Mouse (Mus musculus) telencephalon, adult 2 months (tissue): ENCODE measurements around the gene Olfr1412.

Experiments used
- DNase-seq: peaks from one replicate; pipeline ENCODE4 v3.0.0-alpha.2; 2011; ENCODE audit warnings: low read depth, low spot score

Gene Olfr1412

DNA sequence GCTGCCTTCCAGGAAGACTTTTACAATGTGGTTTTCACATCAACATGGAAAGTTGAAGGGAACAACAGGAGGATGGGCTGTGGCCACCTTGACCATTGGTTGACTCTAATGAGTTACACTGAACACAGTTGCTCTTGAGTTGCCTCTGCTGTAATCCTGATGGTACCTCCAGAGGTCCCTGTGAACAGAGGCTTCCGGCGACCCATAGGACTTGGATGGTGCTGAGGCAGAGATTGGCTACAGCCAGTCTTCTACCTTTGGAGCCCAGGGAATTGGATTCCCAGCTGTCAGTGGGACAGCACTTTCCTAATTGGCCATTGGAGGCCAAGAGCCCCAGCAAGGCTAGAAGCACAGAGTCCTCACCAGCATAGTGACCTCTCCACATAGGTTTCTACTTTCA is at the start of gene Olfr1412:
Gene Olfr1412, plus strand, starts transcription at position 301 of the 400 bp plus-strand sequence.
- no peak for DNase-seq

GRCm38 (mm10) chr1:92536972-92537371 is 48.6 kb upstream of the Olfr1412 start:
- DNase-seq, result no peak

- peak; percentile 31 for DNase-seq
These were observed 46.5 kb upstream of the Olfr1412 start for GRCm38 (mm10) chr1:92539071-92539470.

DNA sequence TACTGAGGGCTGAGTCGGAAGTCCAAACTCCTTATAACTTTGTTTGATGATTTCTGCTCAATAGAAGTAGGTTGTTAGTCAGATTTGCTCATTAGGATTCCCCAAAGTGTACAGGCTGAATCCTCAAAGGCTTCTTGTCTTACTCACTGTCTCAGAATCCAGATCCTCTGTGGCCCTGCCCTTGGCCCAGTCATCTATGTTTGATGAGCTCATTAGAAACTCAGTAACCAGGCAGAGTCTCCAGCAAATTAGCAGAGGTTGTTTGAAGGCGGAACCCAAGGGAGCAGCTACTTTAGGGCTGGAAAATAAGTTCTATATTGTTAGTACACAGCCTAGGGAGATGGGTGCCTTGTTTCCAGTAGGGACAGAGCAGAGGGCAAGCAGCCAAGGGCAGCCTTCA is 39.6 kb upstream of the Olfr1412 start:
- no peak for DNase-seq

DNA sequence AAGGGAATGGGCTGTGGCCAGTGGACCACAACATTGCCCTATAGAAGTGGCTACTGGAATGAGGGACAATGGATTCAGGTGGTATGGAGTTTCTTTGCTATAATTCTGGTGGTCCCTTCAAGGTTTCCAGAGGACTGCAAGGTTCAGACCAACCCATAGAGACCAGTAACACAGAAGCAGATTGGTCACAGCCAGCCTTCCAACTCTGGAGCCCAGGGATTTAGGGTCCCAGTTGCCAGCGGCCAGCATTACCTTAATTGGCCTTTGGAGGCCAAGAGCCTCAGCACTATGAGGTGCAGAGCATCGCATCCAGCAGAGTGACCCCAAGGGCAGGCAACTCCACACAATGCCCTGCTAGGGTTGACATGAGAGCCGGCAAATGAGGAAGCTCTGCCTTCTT is 14.6 kb upstream of the Olfr1412 start, which contains the start of gene Olfr1413:
Gene Olfr1413, plus strand, starts transcription at position 301 of the 400 bp plus-strand sequence.
- no peak for DNase-seq

DNA sequence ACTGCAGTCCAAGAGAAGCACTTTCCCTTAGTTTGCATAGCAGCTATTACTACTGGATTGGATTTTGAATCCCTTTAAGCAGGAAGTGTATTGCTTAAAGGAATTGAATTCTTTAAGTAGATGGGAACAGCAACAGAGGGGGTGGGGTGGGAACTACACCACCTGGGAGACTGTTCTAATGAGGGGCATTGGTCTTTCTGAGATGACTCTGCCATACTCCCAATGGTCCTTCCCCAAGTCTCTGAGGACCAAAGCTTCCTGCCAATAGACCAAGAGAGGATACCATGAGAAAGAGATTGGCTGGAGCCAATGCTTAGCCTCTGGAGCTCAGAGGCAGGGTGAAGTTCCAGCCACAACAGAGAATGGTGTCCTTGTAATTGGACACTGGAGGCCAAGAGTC is 8.5 kb downstream of the Olfr1412 start, which contains the start of gene Olfr1411:
Gene Olfr1411, plus strand, starts transcription at position 301 of the 400 bp plus-strand sequence.
- no peak for DNase-seq

DNA sequence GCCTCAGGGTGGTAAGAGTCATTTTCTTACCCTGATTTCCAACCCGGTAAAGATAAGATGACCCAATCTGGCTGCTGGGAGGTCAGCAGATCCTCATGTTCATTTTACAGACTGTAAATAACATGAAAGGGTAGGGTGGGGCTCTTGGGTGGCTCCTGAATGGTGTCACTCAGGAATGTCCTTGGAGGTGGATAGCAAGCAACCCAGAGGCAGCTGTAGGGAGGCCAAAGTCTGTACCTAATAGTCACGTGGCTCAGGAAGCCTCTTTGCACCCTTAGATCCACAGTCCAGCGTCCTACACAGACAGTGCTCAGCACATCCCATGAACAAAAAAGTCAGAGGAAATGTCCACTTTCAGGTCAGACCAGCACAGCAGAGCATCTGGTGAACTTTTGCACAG is 10.4 kb downstream of the Olfr1412 start:
- DNase-seq, result no peak

- DNase-seq, result no peak
These were observed 19.9 kb downstream of the Olfr1412 start, which contains the start of gene Olfr1410 for GRCm38 (mm10) chr1:92605482-92605881. Gene Olfr1410 (plus strand): TSS chr1:92605782.

DNA sequence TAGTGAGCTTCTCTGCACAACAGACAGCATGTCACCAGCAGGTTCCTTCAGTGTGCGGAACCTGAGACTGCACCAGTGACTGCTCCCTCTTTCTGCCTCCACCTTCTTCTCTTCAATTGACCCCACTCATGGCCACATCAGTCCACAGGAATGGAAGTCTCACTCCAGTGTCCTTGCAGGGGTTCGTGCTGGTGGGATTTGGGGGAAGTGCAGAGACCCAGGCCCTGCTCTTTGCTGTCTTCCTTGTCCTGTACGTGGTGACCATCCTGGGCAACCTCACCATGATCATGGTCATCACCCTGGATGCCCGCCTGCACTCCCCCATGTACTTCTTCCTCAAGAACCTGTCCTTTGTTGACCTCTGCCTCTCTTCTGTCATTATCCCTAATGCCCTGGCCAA is 22.1 kb downstream of the Olfr1412 start:
- no peak for DNase-seq

DNA sequence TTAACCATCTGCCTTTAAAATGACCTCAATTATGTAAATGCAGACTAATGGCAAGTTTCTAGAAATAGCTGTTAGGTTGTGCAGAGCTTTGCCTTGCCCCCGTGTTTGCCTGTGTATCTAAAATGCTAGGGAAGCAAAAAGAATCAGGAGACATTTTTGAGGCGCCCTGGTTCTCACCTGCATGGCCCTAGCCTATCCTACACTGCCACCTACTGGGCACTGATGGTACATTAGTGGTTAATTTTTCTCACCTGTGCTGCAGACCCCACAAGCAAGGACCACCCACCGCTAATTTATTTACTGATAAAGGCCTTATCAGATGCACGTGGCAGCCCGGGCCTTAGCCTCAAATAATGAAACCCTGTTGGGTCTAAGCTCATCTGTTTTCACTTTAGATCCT is 25.4 kb downstream of the Olfr1412 start:
- peak; percentile 24 for DNase-seq

DNA sequence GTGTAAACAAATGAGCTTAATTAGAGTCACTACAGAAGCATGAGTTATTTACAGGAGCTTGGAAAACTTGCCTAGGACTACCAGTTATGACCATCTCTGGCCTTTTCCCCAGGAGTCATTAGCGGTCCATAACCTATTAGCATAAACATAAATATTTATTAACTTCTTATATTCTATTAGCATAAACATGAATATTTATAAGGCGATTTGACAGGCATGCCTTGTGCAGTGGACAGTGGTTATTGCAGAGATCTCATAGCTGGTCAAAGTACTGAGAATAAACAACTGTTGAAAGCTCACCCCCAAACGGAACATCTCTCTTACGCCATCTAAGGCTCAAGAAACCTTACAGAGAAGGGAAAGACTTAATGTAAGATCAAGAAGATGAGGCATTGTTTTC is 27.6 kb downstream of the Olfr1412 start:
- no peak for DNase-seq

DNA sequence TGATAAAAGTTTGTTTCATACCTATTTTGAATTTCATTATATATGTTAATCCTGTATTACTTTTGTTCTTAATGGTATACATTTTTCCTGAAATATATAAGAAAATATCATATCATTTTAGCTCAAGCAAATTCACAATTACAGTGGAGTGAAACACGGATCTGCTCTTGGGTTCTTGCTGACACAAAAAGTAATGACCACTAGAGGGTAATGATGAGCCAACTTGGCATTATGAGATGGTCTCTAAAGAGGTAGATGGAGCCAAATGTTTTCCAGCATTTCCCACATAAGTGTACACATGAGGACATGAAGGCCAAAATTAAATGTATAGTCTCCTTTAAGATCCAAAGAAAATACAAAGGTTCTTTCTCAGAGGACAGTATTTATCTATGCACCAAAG is 28.9 kb downstream of the Olfr1412 start:
- no peak for DNase-seq

GRCm38 (mm10) chr1:92616046-92616445 is 30.5 kb downstream of the Olfr1412 start:
- DNase-seq, result no peak

DNA sequence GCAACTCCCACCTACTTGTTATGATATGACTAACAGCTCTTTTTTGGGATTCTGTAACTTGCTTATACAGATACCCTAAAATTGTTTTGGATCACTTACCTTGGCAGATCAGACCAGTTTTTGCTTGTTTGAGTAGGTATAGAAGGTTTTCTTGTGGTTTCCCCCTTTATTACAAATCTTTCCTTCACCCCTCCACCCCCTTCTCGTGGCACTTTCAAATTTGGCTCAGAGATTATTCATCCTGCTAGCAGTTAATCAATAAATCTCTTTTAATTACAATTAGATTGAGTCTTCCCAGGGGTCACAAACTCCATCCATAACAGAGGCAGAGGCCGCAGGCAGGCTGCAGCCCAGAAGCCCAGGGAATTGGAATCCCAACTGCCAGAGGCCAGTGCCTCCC is 31.9 kb downstream of the Olfr1412 start, which contains the start of gene Olfr12:
Gene Olfr12, plus strand, starts transcription at position 301 of the 400 bp plus-strand sequence.
- no peak for DNase-seq

DNA sequence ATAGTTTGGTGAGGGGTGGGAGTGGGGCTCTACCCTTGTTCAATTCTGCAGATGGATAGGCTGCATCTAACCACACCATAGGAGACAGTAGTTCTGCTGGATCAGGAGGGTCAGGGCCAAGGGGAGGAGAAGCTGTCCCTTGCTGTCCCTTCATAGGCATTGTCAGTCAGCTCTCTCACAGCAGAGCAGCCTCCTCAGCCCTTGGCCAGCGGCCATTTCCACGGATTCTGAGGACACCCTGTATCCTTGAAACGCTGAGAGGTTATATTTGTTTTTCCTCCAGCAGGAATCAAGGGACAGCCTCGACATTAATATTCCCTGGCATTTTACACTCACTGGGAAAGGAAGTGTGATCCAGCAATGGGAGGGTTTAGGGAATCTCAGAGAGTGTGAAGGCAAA is 32.8 kb downstream of the Olfr1412 start:
- DNase-seq, result no peak

DNA sequence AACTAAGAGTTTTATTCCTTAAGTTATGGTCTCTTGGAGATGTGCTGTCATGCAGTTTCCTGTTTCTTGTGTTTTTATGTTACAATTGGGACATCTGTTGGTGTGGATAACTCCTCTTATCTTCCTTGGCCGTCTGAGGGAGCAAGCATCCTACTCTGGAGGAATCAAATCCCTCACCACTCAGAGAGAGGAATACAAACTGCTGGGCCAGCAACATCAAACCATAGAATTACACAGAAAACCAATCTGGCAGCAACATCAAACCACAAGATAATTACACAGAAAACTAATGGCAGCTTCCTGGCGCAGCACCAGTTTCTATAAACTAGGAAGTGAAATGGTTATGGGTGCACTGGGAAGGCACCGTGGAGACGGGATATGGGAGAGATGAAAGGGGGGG is 42.6 kb downstream of the Olfr1412 start:
- DNase-seq, result no peak

DNA sequence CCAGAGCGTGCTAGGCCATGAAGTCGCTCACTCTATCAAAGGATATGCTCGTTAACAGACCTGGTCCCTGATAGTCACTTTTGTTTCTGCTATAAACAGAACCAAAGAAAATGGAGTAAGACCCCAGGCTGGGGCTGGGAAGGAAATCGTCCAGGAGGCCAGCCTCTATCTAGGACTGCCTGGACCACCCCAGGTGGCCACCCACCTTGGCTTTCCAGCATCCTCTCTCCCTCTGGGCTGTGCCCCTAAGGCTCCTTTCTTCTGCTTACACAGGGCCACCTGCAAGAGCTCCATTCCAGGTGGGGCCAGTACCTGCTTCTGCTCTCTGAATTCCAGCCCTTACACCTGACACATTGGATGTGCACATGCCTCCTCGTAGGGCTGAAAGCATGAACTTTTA is 46.6 kb downstream of the Olfr1412 start:
- DNase-seq, result no peak

DNA sequence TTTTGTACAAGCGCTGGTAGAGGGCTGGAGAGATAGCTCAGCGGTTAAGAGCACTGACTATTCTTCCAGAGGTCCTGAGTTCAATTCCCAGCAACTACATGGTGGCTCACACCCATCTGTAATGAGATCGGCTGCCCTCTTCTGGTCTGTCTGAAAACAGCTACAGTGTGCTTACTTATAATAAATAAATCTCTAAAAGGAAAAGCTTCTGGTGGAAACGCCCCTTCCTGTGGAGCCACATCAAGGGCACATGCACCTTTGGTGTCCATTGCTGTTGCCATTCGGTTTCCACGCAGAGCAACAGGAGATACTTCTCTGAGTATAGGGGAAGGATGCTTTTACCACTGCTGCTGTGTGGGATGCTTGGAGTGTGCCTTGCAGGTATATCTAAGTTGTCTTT is 47.4 kb downstream of the Olfr1412 start:
- no peak for DNase-seq

GRCm38 (mm10) chr1:92633726-92634125 is 48.1 kb downstream of the Olfr1412 start:
- DNase-seq, result no peak

- no peak for DNase-seq
These were observed 49.0 kb downstream of the Olfr1412 start for GRCm38 (mm10) chr1:92634569-92634968.

GRCm38 (mm10) chr1:92634976-92635599 is 49.5 kb downstream of the Olfr1412 start:
- DNase-seq, result no peak

GRCm38 (mm10) chr1:92636015-92636414 is 50.4 kb downstream of the Olfr1412 start:
- no peak for DNase-seq

DNA sequence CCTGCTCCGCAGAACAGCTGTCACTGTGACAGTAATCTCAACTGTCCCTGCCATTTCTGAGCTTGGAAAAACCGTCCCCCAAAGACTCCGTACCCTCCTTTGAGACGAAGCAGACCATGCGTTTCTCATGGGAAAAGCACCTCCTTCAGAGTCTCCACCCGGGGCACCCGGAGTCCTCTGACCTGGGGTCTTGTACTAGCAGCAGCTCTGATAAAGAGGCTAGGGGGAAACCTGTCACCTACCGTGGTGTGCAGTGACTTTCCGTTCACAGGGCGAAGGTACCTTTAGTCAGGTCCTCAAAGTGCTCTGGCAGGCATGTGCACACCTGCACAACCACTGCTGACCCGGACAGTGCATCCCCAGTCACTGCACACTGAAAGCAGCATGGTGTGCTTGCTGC is 51.1 kb downstream of the Olfr1412 start:
- DNase-seq, result no peak
